Mouse (Mus musculus): ENCODE measurements around the gene 1700029J07Rik. TPM values are rescaled to one million over a fixed set of nuclear protein-coding genes. Genes with fewer than 3 reads are reported as not detected.
A peak's percentile ranks its signal among the peaks of the same experiment; 100 is the strongest.

Gene 1700029J07Rik
- total and polyA plus RNA-seq, 3 experiments, result 0.85 to 2.1 (median 1.8) TPM

- in situ Hi-C loops (cut with MboI; ENCODE audit: low pct_ligation_motif_present, low pct_unique_long_range_greater_than_20kb, low sequenced_read_pairs) (loop anchor here (10.0 kb wide), 1 partner anchor 175 kb away; no protein-coding TSS in a partner anchor), dilution Hi-C loops (cut with MboI; ENCODE audit: extremely low pct_ligation_motif_present, extremely low pct_unique_long_range_greater_than_20kb, low sequenced_read_pairs) (no loop called here)
- H3K36me3 ChIP-seq (replicated peaks in 1 of 2; ENCODE audit: control insufficient read depth in 1 of 2, insufficient read depth in 1 of 2, low read length in 1 of 2), result peaks cover 14 to 30% of the 10 kb centered on the region in 2 experiments
- H3K79me2 ChIP-seq (replicated peaks; ENCODE audit: control insufficient read depth, extremely low read depth, insufficient read depth, poor library complexity, severe bottlenecking), result no peaks in the 10 kb centered on the region
- H3K9me3 ChIP-seq (replicated peaks; ENCODE audit: low read length), result no peaks in the 10 kb centered on the region
- no peaks in the 10 kb centered on the region for H3K27me3 ChIP-seq (replicated peaks)
- H3K27ac ChIP-seq (ENCODE audit: insufficient read depth, low read depth), result peak overlapping the region; percentile 82
- peak; percentile 98 for DNase-seq (ENCODE audit: extremely low read depth)
- H3K4me3 ChIP-seq (replicated peaks in 1 of 3; ENCODE audit: low read depth in 2 of 3, low read length in 2 of 3, poor library complexity in 1 of 3), result peak overlapping the region; percentile 57 to 86 (median 76)
- peak overlapping the region; percentile 79 for H3K4me2 ChIP-seq (ENCODE audit: insufficient read depth, low read depth, poor library complexity, severe bottlenecking)
- peak overlapping the region; percentile 62 for H3K9ac ChIP-seq (ENCODE audit: insufficient read depth, low read depth)
- TF ChIP-seq MAZ (IDR thresholded peaks at IDR 0.05; ENCODE audit: low read depth, low read length), result peak; percentile 82
- peak; percentile 3; the same call in 1 of the 2 replicates for TF ChIP-seq SMC3 (IDR thresholded peaks at IDR 0.05; ENCODE audit: low read depth, low read length)
- 0 out of 2 replicates have a peak, but pooled peaks have one; percentile 15 for TF ChIP-seq RCOR1 (conservative IDR thresholded peaks at IDR 0.05; ENCODE audit: low read depth, low read length)
- TF ChIP-seq ZNF384 (IDR thresholded peaks at IDR 0.05; ENCODE audit: low read depth, low read length), result no peak
- peak; percentile 46 for TF ChIP-seq MAX (IDR thresholded peaks at IDR 0.05; ENCODE audit: low read length)
- peak; percentile 93 for TF ChIP-seq SIN3A (IDR thresholded peaks at IDR 0.05; ENCODE audit: low read length)
- peak; percentile 83; the same call in 1 of the 2 replicates for TF ChIP-seq TCF12 (IDR thresholded peaks at IDR 0.05; ENCODE audit: low read depth, low read length)
- TF ChIP-seq MYC (IDR thresholded peaks at IDR 0.05; ENCODE audit: low read depth, low read length), result peak; percentile 87
- 0 out of 2 replicates have a peak, but pooled peaks have one; percentile 22 for TF ChIP-seq KAT2A (IDR thresholded peaks at IDR 0.05; ENCODE audit: insufficient replicate concordance, low read length)
- TF ChIP-seq BHLHE40 (IDR thresholded peaks at IDR 0.05; ENCODE audit: low read depth, low read length), result peak; percentile 62
- peak; percentile 68 for TF ChIP-seq ETS1 (conservative IDR thresholded peaks at IDR 0.05; ENCODE audit: low read depth, low read length)
- TF ChIP-seq CHD1 (IDR thresholded peaks at IDR 0.05; ENCODE audit: low read depth, low read length), result 0 out of 2 replicates have a peak, but pooled peaks have one; percentile 18
- peak; percentile 85 for TF ChIP-seq TBP (conservative IDR thresholded peaks at IDR 0.05; ENCODE audit: low read depth, low read length)
- TF ChIP-seq POLR2A (IDR thresholded peaks at IDR 0.05; ENCODE audit: low read depth, low read length), result peak; percentile 90
- peak; percentile 78 for TF ChIP-seq NELFE (IDR thresholded peaks at IDR 0.05; ENCODE audit: low read depth, low read length)
- no peak; the same call in 1 of the 2 replicates for TF ChIP-seq CHD2 (IDR thresholded peaks at IDR 0.05; ENCODE audit: low read length)
- peak; percentile 84 for TF ChIP-seq POLR2AphosphoS2 (IDR thresholded peaks at IDR 0.05; ENCODE audit: low read depth, low read length)
- no peak; the same call in 1 of the 2 replicates for TF ChIP-seq USF1 (IDR thresholded peaks at IDR 0.05; ENCODE audit: low read depth, low read length)
- TF ChIP-seq MXI1 (IDR thresholded peaks at IDR 0.05; ENCODE audit: low read depth, low read length), result peak; percentile 98
- peak; percentile 80 for TF ChIP-seq ZMIZ1 (IDR thresholded peaks at IDR 0.05; ENCODE audit: low read depth, low read length)
- TF ChIP-seq ELF1 (IDR thresholded peaks at IDR 0.05; ENCODE audit: low read depth, low read length), result peak; percentile 79
- TF ChIP-seq EP300 (IDR thresholded peaks at IDR 0.05; ENCODE audit: low read length), result no peak; the same call in 1 of the 2 replicates
- peak; percentile 31; the same call in 1 of the 2 replicates for TF ChIP-seq IRF4 (IDR thresholded peaks at IDR 0.05; ENCODE audit: low read depth, low read length)
- TF ChIP-seq UBTF (IDR thresholded peaks at IDR 0.05; ENCODE audit: low read depth, low read length), result peak; percentile 85; the same call in 1 of the 2 replicates
- peak; percentile 99 for TF ChIP-seq NRF1 (IDR thresholded peaks at IDR 0.05; ENCODE audit: low read depth, low read length)
- peak; percentile 73 for TF ChIP-seq HCFC1 (IDR thresholded peaks at IDR 0.05; ENCODE audit: low read depth, low read length)
- TF ChIP-seq E2F4 (IDR thresholded peaks at IDR 0.05; ENCODE audit: insufficient replicate concordance, low read depth, low read length), result no peak
- TF ChIP-seq CTCF (conservative IDR thresholded peaks at IDR 0.05 in 1 of 2, IDR thresholded peaks at IDR 0.05 in 1 of 2; ENCODE audit: low read depth in 2 of 2, low read length in 2 of 2), result no peak
- H3K4me1 ChIP-seq (ENCODE audit: control insufficient read depth in 1 of 2, insufficient read depth in 2 of 2), result peaks cover 0 to 36% of the 10 kb centered on the region in 2 experiments; a peak in 2 of 4 replicates
These were observed 25.0 kb upstream of the 1700029J07Rik start for GRCm38 (mm10) chr8:45999784-46000705.
